ENCODE assay signal across 13 mouse cellular contexts in the genomic region with DNA sequence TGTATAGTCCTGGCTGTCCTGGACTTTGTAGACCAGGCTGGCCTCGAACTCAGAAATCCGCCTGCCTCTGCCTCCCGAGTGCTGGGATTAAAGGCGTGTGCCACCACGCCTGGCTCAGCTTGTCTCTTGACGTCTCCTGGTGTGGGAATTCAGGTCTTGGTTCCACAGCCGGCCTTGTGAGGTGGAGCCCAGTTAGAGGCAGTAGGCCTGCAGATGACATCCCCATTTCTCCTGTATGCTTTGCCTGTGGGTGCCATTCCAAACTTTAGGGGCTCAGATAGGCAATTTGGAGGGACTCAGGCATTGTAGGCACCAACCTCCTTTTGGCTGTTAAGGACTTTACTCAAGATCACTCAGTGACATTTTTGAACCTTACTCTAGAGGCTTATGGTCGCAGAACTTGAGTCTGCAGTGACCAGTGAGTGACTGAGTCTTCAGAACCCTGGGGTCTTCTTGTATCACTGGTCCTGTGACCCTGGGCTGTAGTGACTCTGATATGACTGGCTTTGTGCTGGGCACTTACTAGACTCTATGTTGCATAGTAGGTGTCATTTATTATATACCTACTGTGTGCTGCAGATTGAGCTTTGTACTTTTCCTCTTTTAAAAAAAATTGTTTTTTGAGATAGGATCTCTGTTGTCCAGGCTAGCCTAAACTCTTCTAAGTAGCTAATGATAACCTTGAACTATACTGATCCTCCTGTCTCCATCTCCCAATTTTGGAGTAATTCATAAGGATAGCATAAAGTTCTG. TPM values are rescaled to one million over a fixed set of nuclear protein-coding genes. Genes with fewer than 3 reads are reported as not detected.
DNase-seq lines count a peak whose midpoint lies in the region; ATAC-seq and TF ChIP-seq lines count a peak whose summit lies in the region.
"Had no signal": no experiment of that assay in that cellular context is flagged by ENCODE, and none has a peak within 500 bp of the region (broad histone marks: within the 10 kb centered on the region; RNA-seq: fewer than 3 reads in every experiment).

No protein-coding gene starts in this region.

- H3K4me3 ChIP-seq in forebrain, embryonic 15.5 days, result peak overlapping the region; percentile 50; the same call in 1 of the 2 replicates
- H3K4me3 ChIP-seq in forebrain, embryonic 11.5 days (ENCODE audit: low read depth, low read length), result no peak overlapping the region
- no peak overlapping the region for H3K4me3 ChIP-seq in kidney, embryonic 15.5 days (replicated peaks)
- H3K4me3 ChIP-seq in testis, adult 2 months (ENCODE audit: control insufficient read depth, low read depth, low read length), result peak overlapping the region; percentile 95

- no peaks in the 10 kb centered on the region for H3K27me3 ChIP-seq in forebrain, embryonic 15.5 days
- H3K27me3 ChIP-seq in forebrain, embryonic 11.5 days (ENCODE audit: control insufficient read depth, insufficient read depth, low read length), result no peaks in the 10 kb centered on the region
- H3K27me3 ChIP-seq in kidney, embryonic 15.5 days, result no peaks in the 10 kb centered on the region
- no peaks in the 10 kb centered on the region for H3K27me3 ChIP-seq in testis, adult 2 months (ENCODE audit: control insufficient read depth, insufficient read depth, low read length)

- no peaks in the 10 kb centered on the region for H3K36me3 ChIP-seq in forebrain, embryonic 15.5 days
- H3K36me3 ChIP-seq in forebrain, embryonic 11.5 days (ENCODE audit: control insufficient read depth, insufficient read depth, low read length), result no peaks in the 10 kb centered on the region
- H3K36me3 ChIP-seq in kidney, embryonic 15.5 days, result no peaks in the 10 kb centered on the region; the same call in 1 of the 2 replicates
- no peaks in the 10 kb centered on the region for H3K36me3 ChIP-seq in testis, adult 2 months (ENCODE audit: control insufficient read depth, insufficient read depth, low read length)

- no peak for DNase-seq in forebrain, embryonic 11.5 days (ENCODE audit: low spot score)
- DNase-seq in kidney, postnatal 4 days, result no peak
- no peak for DNase-seq in testis, postnatal 14 days (ENCODE audit: low spot score)
- no peak for DNase-seq in frontal cortex, postnatal 10 days (ENCODE audit: low spot score in 2 of 2)
- DNase-seq: embryo, embryonic 11 days; kidney, adult 8-10 months; lung, postnatal 14 days; right cerebral cortex, postnatal 14 days had no signal

- no peak overlapping the region for H3K27ac ChIP-seq in forebrain, embryonic 15.5 days (replicated peaks)
- H3K27ac ChIP-seq in forebrain, embryonic 11.5 days (ENCODE audit: low read depth, low read length), result no peak overlapping the region
- no peak overlapping the region for H3K27ac ChIP-seq in kidney, embryonic 15.5 days
- no peak overlapping the region for H3K27ac ChIP-seq in testis, adult 2 months (ENCODE audit: control insufficient read depth, insufficient read depth, low read depth, low read length)

- no peaks in the 10 kb centered on the region for H3K9me3 ChIP-seq in forebrain, embryonic 15.5 days
- H3K9me3 ChIP-seq in forebrain, embryonic 11.5 days (ENCODE audit: control insufficient read depth, low read length), result no peaks in the 10 kb centered on the region
- no peaks in the 10 kb centered on the region for H3K9me3 ChIP-seq in kidney, embryonic 15.5 days (replicated peaks)

- H3K9ac ChIP-seq in forebrain, embryonic 15.5 days (replicated peaks), result no peak overlapping the region
- no peak overlapping the region for H3K9ac ChIP-seq in forebrain, embryonic 11.5 days (ENCODE audit: low read length)
- H3K9ac ChIP-seq in kidney, embryonic 15.5 days, result no peak overlapping the region

- H3K4me1 ChIP-seq in forebrain, embryonic 15.5 days, result peaks cover 17% of the 10 kb centered on the region
- H3K4me1 ChIP-seq in forebrain, embryonic 11.5 days (replicated peaks; ENCODE audit: control insufficient read depth, insufficient read depth, low read length), result peaks cover 4% of the 10 kb centered on the region; the same call in 1 of the 2 replicates
- H3K4me1 ChIP-seq in kidney, embryonic 15.5 days, result peaks cover 24% of the 10 kb centered on the region
- H3K4me1 ChIP-seq in testis, adult 2 months (ENCODE audit: control insufficient read depth, insufficient read depth, low read length), result peaks cover 10% of the 10 kb centered on the region

- no peak for TF ChIP-seq CTCF in testis, adult 2 months (IDR thresholded peaks at IDR 0.05; ENCODE audit: control insufficient read depth, insufficient read depth, insufficient replicate concordance, low read depth, low read length)

- no peak for ATAC-seq in forebrain, embryonic 15.5 days (replicated peaks)
- ATAC-seq in forebrain, embryonic 11.5 days (replicated peaks; ENCODE audit: low FRiP score), result no peak
- no peak for ATAC-seq in kidney, embryonic 15.5 days (replicated peaks; ENCODE audit: low FRiP score)
- ATAC-seq in activated CD4-positive, CD25-positive, alpha-beta regulatory T cell, adult 4 months, result no peak

- TF ChIP-seq POLR2A in testis, adult 2 months (IDR thresholded peaks at IDR 0.05; ENCODE audit: control insufficient read depth, low read depth, low read length), result no peak

- H3K4me2 ChIP-seq in forebrain, embryonic 15.5 days (replicated peaks), result peak overlapping the region; percentile 61; the same call in 1 of the 2 replicates
- no peak overlapping the region for H3K4me2 ChIP-seq in forebrain, embryonic 11.5 days (ENCODE audit: low read depth, low read length, severe bottlenecking)
- peak overlapping the region; percentile 95; the same call in 1 of the 2 replicates for H3K4me2 ChIP-seq in kidney, embryonic 15.5 days

- WGBS in forebrain, embryonic 15.5 days, result 93% methylated on average over 8 of the region's 8 CpGs
- WGBS in forebrain, embryonic 11.5 days, result 93% methylated on average over 8 of the region's 8 CpGs
- WGBS in kidney, embryonic 15.5 days, result 88% methylated on average over 8 of the region's 8 CpGs

RNA-seq across cellular contexts. Expression of a gene that starts 1.3 kb away (rescaled TPM):
- polyA plus RNA-seq in forebrain, embryonic 15.5 days (2015; fragmentation: Nextera tagmentation; extraction: Ambion mirVana), result 18.7 and 18.9 TPM in 2 replicates
- 11.1 and 12.2 TPM in 2 replicates for polyA plus RNA-seq in forebrain, embryonic 11.5 days (2014; fragmentation: Nextera tagmentation; extraction: Ambion mirVana)
- 32.7 and 32.9 TPM in 2 replicates for polyA plus RNA-seq in kidney, embryonic 15.5 days (2015; fragmentation: Nextera tagmentation; extraction: Ambion mirVana)
- polyA plus RNA-seq in testis, adult 2 months (2012; rRNA removed), result 115 and 137 TPM in 2 replicates
- 100 to 1,000 TPM; 152 to 191 TPM for polyA plus RNA-seq in activated CD4-positive, CD25-positive, alpha-beta regulatory T cell, adult 4 months (2017; shearing (Covaris generic))

RNA-seq across cellular contexts. Expression of a gene that starts 21.3 kb away (rescaled TPM):
- 0.32 and 0.34 TPM in 2 replicates for polyA plus RNA-seq in forebrain, embryonic 15.5 days (2015; fragmentation: Nextera tagmentation; extraction: Ambion mirVana)
- polyA plus RNA-seq in forebrain, embryonic 11.5 days (2014; fragmentation: Nextera tagmentation; extraction: Ambion mirVana), result 0.36 TPM in 1 of 2 replicates, not detected in the other
- 3.2 and 3.3 TPM in 2 replicates for polyA plus RNA-seq in kidney, embryonic 15.5 days (2015; fragmentation: Nextera tagmentation; extraction: Ambion mirVana)
- 2.1 and 2.2 TPM in 2 replicates for polyA plus RNA-seq in testis, adult 2 months (2012; rRNA removed)
- 10 to 100 TPM; 78.6 to 85.9 TPM for polyA plus RNA-seq in activated CD4-positive, CD25-positive, alpha-beta regulatory T cell, adult 4 months (2017; shearing (Covaris generic))

RNA-seq across cellular contexts. Expression of a gene that starts 52.3 kb away (rescaled TPM):
- not detected in 2 replicates for polyA plus RNA-seq in forebrain, embryonic 15.5 days (2015; fragmentation: Nextera tagmentation; extraction: Ambion mirVana)
- not detected in 2 replicates for polyA plus RNA-seq in forebrain, embryonic 11.5 days (2014; fragmentation: Nextera tagmentation; extraction: Ambion mirVana)
- polyA plus RNA-seq in kidney, embryonic 15.5 days (2015; fragmentation: Nextera tagmentation; extraction: Ambion mirVana), result not detected in 2 replicates
- 87.6 and 103 TPM in 2 replicates for polyA plus RNA-seq in testis, adult 2 months (2012; rRNA removed)
- 1 to 10 TPM in 1 of 2 experiments, under 1 TPM in 1; 0.36 to 1.2 TPM for polyA plus RNA-seq in activated CD4-positive, CD25-positive, alpha-beta regulatory T cell, adult 4 months (2017; shearing (Covaris generic))
- polyA plus RNA-seq: stomach, embryonic 16.5 days had no signal

Comparison
In these comparisons a context has a peak if more than half of its experiments do, and no peak if none do; other contexts are left out.
1. H3K4me3 ChIP-seq: peak in forebrain, embryonic 15.5 days (single experiment) and testis, adult 2 months (single experiment); none in forebrain, embryonic 11.5 days (single experiment) and kidney, embryonic 15.5 days (single experiment).
2. RNA of a gene that starts 21.3 kb away (polyA plus RNA-seq): 78.6 to 85.9 TPM in activated CD4-positive, CD25-positive, alpha-beta regulatory T cell, adult 4 months; 3.2 to 3.3 TPM in kidney, embryonic 15.5 days, 2.1 to 2.2 TPM in testis, adult 2 months, 0.36 TPM in forebrain, embryonic 11.5 days and 0.32 to 0.34 TPM in forebrain, embryonic 15.5 days; every median in the first group is over 10 times any median in the second.
3. RNA of a gene that starts 52.3 kb away (polyA plus RNA-seq): 87.6 to 103 TPM in testis, adult 2 months; 0.36 to 1.2 TPM in activated CD4-positive, CD25-positive, alpha-beta regulatory T cell, adult 4 months, not detected in forebrain, embryonic 15.5 days, not detected in forebrain, embryonic 11.5 days and not detected in kidney, embryonic 15.5 days; every median in the first group is over 10 times any median in the second.